Mouse (Mus musculus) midbrain, embryonic 16.5 days (tissue): ENCODE results near the gene Larp1. TPM values are rescaled to one million over a fixed set of nuclear protein-coding genes. Genes with fewer than 3 reads are reported as not detected.
A peak's percentile ranks its signal among the peaks of the same experiment; 100 is the strongest.
"Not testable (repeated sequence)": the region's sequence is repeated elsewhere in the genome, so short reads cannot be mapped to it uniquely, and the experiment has no call there.

ENCODE experiments used
- ATAC-seq: fragments of 200-750 bp; cut with Nextera tagmentation; 2 replicates; pipeline ENCODE4 v1.8.0; 2017; ENCODE audit warnings: moderate TSS enrichment
- H3K27ac ChIP-seq: fragments of 300-500 bp; sonication (generic); 2 replicates; pipeline ENCODE4 v1.5.1; 2014; ENCODE audit warnings: mild to moderate bottlenecking, low read length, mixed read lengths
- H3K27me3 ChIP-seq: fragments of 300-500 bp; sonication (generic); 2 replicates; pipeline ENCODE4 v1.6.1; 2014; ENCODE audit warnings: low read depth, low read length, mixed read lengths; ENCODE audit not compliant: control insufficient read depth, insufficient read depth
- H3K36me3 ChIP-seq: fragments of 300-500 bp; sonication (generic); 2 replicates; pipeline ENCODE4 v1.6.1; 2014; ENCODE audit warnings: mild to moderate bottlenecking, low read length, moderate library complexity, mixed read lengths; ENCODE audit not compliant: control insufficient read depth, insufficient read depth
- H3K4me1 ChIP-seq: fragments of 300-500 bp; sonication (generic); 2 replicates; pipeline ENCODE4 v1.6.1; 2014; ENCODE audit warnings: mild to moderate bottlenecking, low read length, mixed read lengths; ENCODE audit not compliant: control insufficient read depth, insufficient read depth
- H3K4me2 ChIP-seq: fragments of 300-500 bp; sonication (generic); 2 replicates; pipeline ENCODE4 v1.6.1; 2014; ENCODE audit warnings: mild to moderate bottlenecking, low read length, mixed read lengths
- H3K4me3 ChIP-seq: fragments of 300-500 bp; sonication (generic); 2 replicates; pipeline ENCODE4 v1.5.1; 2014; ENCODE audit warnings: low read depth, mild to moderate bottlenecking, low read length, moderate library complexity, mixed read lengths
- H3K9ac ChIP-seq: fragments of 300-500 bp; sonication (generic); 2 replicates; pipeline ENCODE4 v1.6.1; 2014; ENCODE audit warnings: low read depth, low read length, mixed read lengths
- H3K9me3 ChIP-seq: fragments of 300-500 bp; sonication (generic); replicated peaks from 2 replicates; pipeline ENCODE4 v1.6.1; 2014; ENCODE audit warnings: mild to moderate bottlenecking, low read length, mixed read lengths; ENCODE audit not compliant: control insufficient read depth, poor library complexity, severe bottlenecking
- WGBS: fragments of 180-500 bp; shearing (Covaris S2); extraction: QIAGEN DNeasy Blood & Tissue Kit; methylation state at CpG from one replicate; pipeline ENCODE4 v1.1.7; 2014; 5-methylcytosine and 5-hydroxymethylcytosine counted together
- polyA plus RNA-seq: library from polyadenylated mRNA; unstranded; fragments of >200 nt; fragmentation: Nextera tagmentation; extraction: Ambion mirVana; gene quantifications from 2 replicates; pipeline ENCODE4 v1.2.1, GENCODE M21; 2015

Gene Larp1
- polyA plus RNA-seq, 1 experiment from 2014 or later: 17.7 TPM

- no peak overlapping the region for H3K9ac ChIP-seq
- no peak overlapping the region for H3K4me2 ChIP-seq
- H3K4me3 ChIP-seq: no peak overlapping the region
- no peaks in the 10 kb centered on the region for H3K9me3 ChIP-seq
- ATAC-seq: no peak
- peaks cover 3% of the 10 kb centered on the region; the same call in 1 of the 2 replicates for H3K27me3 ChIP-seq
- no peaks in the 10 kb centered on the region for H3K36me3 ChIP-seq
- peaks cover 3% of the 10 kb centered on the region; the same call in 1 of the 2 replicates for H3K4me1 ChIP-seq
- H3K27ac ChIP-seq: no peak overlapping the region
- 36% methylated on average over 4 of the region's 4 CpGs for WGBS
These were observed 85.9 kb downstream of the Larp1 start for GRCm38 (mm10) chr11:58094766-58095165.

- H3K36me3 ChIP-seq: no peaks in the 10 kb centered on the region
- H3K27me3 ChIP-seq: peaks cover 3% of the 10 kb centered on the region; the same call in 1 of the 2 replicates
- 93% methylated on average over 1 of the region's 1 CpGs for WGBS
- H3K4me2 ChIP-seq: no peak overlapping the region
- no peak overlapping the region for H3K27ac ChIP-seq
- H3K4me3 ChIP-seq: no peak overlapping the region
- no peaks in the 10 kb centered on the region for H3K9me3 ChIP-seq
- H3K9ac ChIP-seq: no peak overlapping the region
- peaks cover 3% of the 10 kb centered on the region; the same call in 1 of the 2 replicates for H3K4me1 ChIP-seq
- no peak for ATAC-seq
These were observed 86.7 kb downstream of the Larp1 start for GRCm38 (mm10) chr11:58095561-58095960.

GRCm38 (mm10) chr11:58096160-58096559 lies 87.3 kb downstream of the Larp1 start:
- ATAC-seq: no peak
- Histone ChIP-seq H3K27ac (no peak overlapping the region), H3K4me3 (no peak overlapping the region), H3K4me1 (peaks cover 3% of the 10 kb centered on the region; the same call in 1 of the 2 replicates), H3K36me3 (no peaks in the 10 kb centered on the region), H3K9me3 (no peaks in the 10 kb centered on the region), H3K9ac (no peak overlapping the region), H3K4me2 (no peak overlapping the region), H3K27me3 (peaks cover 3% of the 10 kb centered on the region; the same call in 1 of the 2 replicates)
- 85% methylated on average over 5 of the region's 5 CpGs for WGBS

- Histone ChIP-seq H3K9ac (no peak overlapping the region), H3K4me3 (no peak overlapping the region; the same call in 1 of the 2 replicates), H3K4me1 (peaks cover 3% of the 10 kb centered on the region; the same call in 1 of the 2 replicates), H3K27ac (no peak overlapping the region), H3K27me3 (peaks cover 3% of the 10 kb centered on the region; the same call in 1 of the 2 replicates), H3K9me3 (no peaks in the 10 kb centered on the region), H3K36me3 (no peaks in the 10 kb centered on the region), H3K4me2 (peak overlapping the region; percentile 57; the same call in 1 of the 2 replicates)
- no peak for ATAC-seq
- 52% methylated on average over 20 of the region's 20 CpGs for WGBS
These were observed 88.2 kb downstream of the Larp1 start for GRCm38 (mm10) chr11:58096821-58097620.

- 2% methylated on average over 30 of the region's 38 CpGs for WGBS
- H3K27ac ChIP-seq: no peak overlapping the region
- no peak for ATAC-seq
- peak overlapping the region; percentile 27 for H3K4me3 ChIP-seq
- no peak overlapping the region; the same call in 1 of the 2 replicates for H3K9ac ChIP-seq
- no peaks in the 10 kb centered on the region for H3K36me3 ChIP-seq
- H3K27me3 ChIP-seq: peaks cover 3% of the 10 kb centered on the region; the same call in 1 of the 2 replicates
- peak overlapping the region; percentile 57 for H3K4me2 ChIP-seq
- H3K9me3 ChIP-seq: no peaks in the 10 kb centered on the region
- peaks cover 3% of the 10 kb centered on the region; the same call in 1 of the 2 replicates for H3K4me1 ChIP-seq
These were observed 88.9 kb downstream of the Larp1 start for GRCm38 (mm10) chr11:58097621-58098365.

- WGBS: 64% methylated on average over 5 of the region's 5 CpGs
- H3K36me3 ChIP-seq, H3K4me2 ChIP-seq, H3K9me3 ChIP-seq, H3K9ac ChIP-seq, ATAC-seq, H3K4me3 ChIP-seq, H3K4me1 ChIP-seq, H3K27ac ChIP-seq, H3K27me3 ChIP-seq: not testable (repeated sequence)
These were observed 89.5 kb downstream of the Larp1 start for GRCm38 (mm10) chr11:58098366-58098720.

- Histone ChIP-seq H3K9me3 (no peaks in the 10 kb centered on the region), H3K4me1 (peaks cover 12% of the 10 kb centered on the region)
These were observed 91.1 kb downstream of the Larp1 start for GRCm38 (mm10) chr11:58100006-58100405.

GRCm38 (mm10) chr11:58101194-58101720 lies 92.4 kb downstream of the Larp1 start:
- H3K27me3 ChIP-seq: peaks cover 3% of the 10 kb centered on the region; the same call in 1 of the 2 replicates

More at GRCm38 (mm10) chr11:58100006-58100405, 91.1 kb downstream of the Larp1 start:
- H3K4me3 ChIP-seq: no peak overlapping the region
- H3K4me2 ChIP-seq: no peak overlapping the region
- no peak overlapping the region for H3K27ac ChIP-seq
- peaks cover 3% of the 10 kb centered on the region; the same call in 1 of the 2 replicates for H3K27me3 ChIP-seq
- ATAC-seq: no peak
- 88% methylated on average over 2 of the region's 2 CpGs for WGBS
- H3K9ac ChIP-seq: no peak overlapping the region
- no peaks in the 10 kb centered on the region for H3K36me3 ChIP-seq

More at GRCm38 (mm10) chr11:58101194-58101720, 92.4 kb downstream of the Larp1 start:
- Histone ChIP-seq H3K9me3 (no peaks in the 10 kb centered on the region), H3K27ac (no peak overlapping the region), H3K4me3 (no peak overlapping the region), H3K36me3 (no peaks in the 10 kb centered on the region), H3K4me1 (peaks cover 22% of the 10 kb centered on the region), H3K4me2 (no peak overlapping the region), H3K9ac (no peak overlapping the region)
- ATAC-seq: no peak
- 87% methylated on average over 4 of the region's 4 CpGs for WGBS
